Mouse (Mus musculus): Measurements from ENCODE around the gene Gnaz. TPM values are rescaled to one million over a fixed set of nuclear protein-coding genes. Genes with fewer than 3 reads are reported as not detected.
A peak's percentile ranks its signal among the peaks of the same experiment; 100 is the strongest.

Gnaz gene
- 12.2 and 12.7 TPM in 2 replicates for polyA plus RNA-seq (2014; fragmentation: Nextera tagmentation; extraction: Ambion mirVana)

DNA sequence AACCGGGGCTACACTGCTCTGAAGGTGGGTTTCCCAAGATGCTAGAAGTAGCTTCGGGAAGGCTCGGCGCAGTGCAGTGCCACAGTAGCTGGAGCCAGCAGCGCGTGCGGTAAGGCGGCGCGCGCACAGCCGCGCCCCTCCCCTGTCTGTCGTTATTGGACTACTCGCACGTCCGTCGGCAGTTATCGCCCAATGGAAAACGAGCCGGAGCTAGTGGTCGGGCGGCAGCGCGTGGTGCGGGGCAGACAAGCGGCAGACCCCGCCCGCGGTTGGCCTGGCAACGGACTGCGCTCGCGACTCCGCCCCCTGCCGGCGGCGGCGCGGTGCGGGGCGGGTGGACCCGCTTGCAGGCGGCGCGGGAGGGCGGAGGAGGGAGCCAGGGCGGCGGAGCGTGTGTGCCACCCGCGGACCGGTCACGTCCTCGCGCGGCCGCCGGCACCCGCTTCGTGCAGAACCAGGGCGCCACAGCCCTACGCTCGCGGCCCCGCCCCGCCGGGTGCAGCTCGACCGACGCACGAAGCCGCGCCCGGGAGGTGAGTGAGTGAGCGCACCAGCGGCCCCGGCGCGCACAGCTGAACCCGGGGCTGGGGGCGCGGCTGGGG, at the start of gene Gnaz:
TSS of gene Gnaz (plus strand) at position 328 of the 602 bp plus-strand sequence.
- ATAC-seq (ENCODE audit: low FRiP score) (peak; percentile 97), DNase-seq (ENCODE audit: low spot score, missing footprints) (peak; percentile 99)
- Histone ChIP-seq H3K27ac (ENCODE audit: low read depth, low read length) (no peak within 1 kb of the TSS), H3K4me2 (peak within 1 kb of the TSS; percentile 85), H3K36me3 (ENCODE audit: control insufficient read depth, insufficient read depth, low read length) (no peaks in the 10 kb centered on the region), H3K4me1 (ENCODE audit: control insufficient read depth, insufficient read depth, low read length) (peaks cover 11% of the 10 kb centered on the region), H3K27me3 (ENCODE audit: control insufficient read depth, insufficient read depth, low read length) (peaks cover 12% of the 10 kb centered on the region), H3K4me3 (ENCODE audit: low read depth, low read length) (peak within 1 kb of the TSS; percentile 67), H3K9me3 (ENCODE audit: control insufficient read depth, low read length) (no peaks in the 10 kb centered on the region), H3K9ac (ENCODE audit: low read length) (peak within 1 kb of the TSS; percentile 69)
- WGBS: under 1% methylated on average over 70 of the region's 83 CpGs

GRCm38 (mm10) chr10:74919277-74919676, 47.7 kb upstream of the Gnaz start:
- H3K4me1 ChIP-seq (ENCODE audit: control insufficient read depth, insufficient read depth, low read length): no peaks in the 10 kb centered on the region

GRCm38 (mm10) chr10:74920853-74921567, 46.0 kb upstream of the Gnaz start:
- Histone ChIP-seq H3K4me2 (no peak overlapping the region), H3K4me1 (ENCODE audit: control insufficient read depth, insufficient read depth, low read length) (no peaks in the 10 kb centered on the region), H3K9ac (ENCODE audit: low read length) (no peak overlapping the region), H3K27me3 (ENCODE audit: control insufficient read depth, insufficient read depth, low read length) (no peaks in the 10 kb centered on the region), H3K9me3 (ENCODE audit: control insufficient read depth, low read length) (no peaks in the 10 kb centered on the region), H3K27ac (ENCODE audit: low read depth, low read length) (no peak overlapping the region), H3K4me3 (ENCODE audit: low read depth, low read length) (no peak overlapping the region), H3K36me3 (ENCODE audit: control insufficient read depth, insufficient read depth, low read length) (no peaks in the 10 kb centered on the region)
- no peak for DNase-seq (ENCODE audit: low spot score, missing footprints)
- 48% methylated on average over 17 of the region's 17 CpGs for WGBS
- no peak for ATAC-seq (ENCODE audit: low FRiP score)

More at GRCm38 (mm10) chr10:74919277-74919676, 47.7 kb upstream of the Gnaz start:
- no peak for DNase-seq (ENCODE audit: low spot score, missing footprints)
- ATAC-seq (ENCODE audit: low FRiP score): no peak
- no peak overlapping the region for H3K4me2 ChIP-seq
- no peaks in the 10 kb centered on the region for H3K36me3 ChIP-seq (ENCODE audit: control insufficient read depth, insufficient read depth, low read length)
- no peak overlapping the region for H3K27ac ChIP-seq (ENCODE audit: low read depth, low read length)
- WGBS: 44% methylated on average over 5 of the region's 5 CpGs
- H3K9me3 ChIP-seq (ENCODE audit: control insufficient read depth, low read length): no peaks in the 10 kb centered on the region
- H3K9ac ChIP-seq (ENCODE audit: low read length): no peak overlapping the region
- no peaks in the 10 kb centered on the region for H3K27me3 ChIP-seq (ENCODE audit: control insufficient read depth, insufficient read depth, low read length)
- no peak overlapping the region for H3K4me3 ChIP-seq (ENCODE audit: low read depth, low read length)

DNA sequence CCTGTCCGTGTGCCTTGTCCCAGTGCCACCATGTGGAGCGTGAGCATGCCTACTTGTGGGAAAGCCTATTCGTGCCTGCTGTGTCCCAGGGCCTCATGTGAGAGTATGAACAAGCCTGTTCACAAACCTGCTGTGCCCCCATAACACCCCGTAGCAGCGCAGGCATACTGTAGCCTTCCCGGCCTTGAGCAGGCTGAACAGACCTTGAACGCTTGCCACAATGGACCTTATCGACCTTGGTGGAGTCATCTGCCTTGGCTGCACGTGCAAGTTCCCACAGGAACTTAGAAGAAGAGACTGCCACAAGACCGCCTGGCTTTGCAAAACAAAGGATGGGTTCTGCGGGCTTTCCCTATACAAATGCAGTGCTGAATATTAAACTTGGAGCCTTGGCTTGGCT, 45.4 kb upstream of the Gnaz start:
- DNase-seq (ENCODE audit: low spot score, missing footprints) (no peak), ATAC-seq (ENCODE audit: low FRiP score) (no peak)
- Histone ChIP-seq H3K4me2 (no peak overlapping the region), H3K9me3 (ENCODE audit: control insufficient read depth, low read length) (no peaks in the 10 kb centered on the region), H3K27ac (ENCODE audit: low read depth, low read length) (no peak overlapping the region), H3K9ac (ENCODE audit: low read length) (no peak overlapping the region), H3K4me3 (ENCODE audit: low read depth, low read length) (no peak overlapping the region), H3K4me1 (ENCODE audit: control insufficient read depth, insufficient read depth, low read length) (no peaks in the 10 kb centered on the region), H3K27me3 (ENCODE audit: control insufficient read depth, insufficient read depth, low read length) (no peaks in the 10 kb centered on the region), H3K36me3 (ENCODE audit: control insufficient read depth, insufficient read depth, low read length) (no peaks in the 10 kb centered on the region)
- WGBS: 86% methylated on average over 11 of the region's 11 CpGs

DNA sequence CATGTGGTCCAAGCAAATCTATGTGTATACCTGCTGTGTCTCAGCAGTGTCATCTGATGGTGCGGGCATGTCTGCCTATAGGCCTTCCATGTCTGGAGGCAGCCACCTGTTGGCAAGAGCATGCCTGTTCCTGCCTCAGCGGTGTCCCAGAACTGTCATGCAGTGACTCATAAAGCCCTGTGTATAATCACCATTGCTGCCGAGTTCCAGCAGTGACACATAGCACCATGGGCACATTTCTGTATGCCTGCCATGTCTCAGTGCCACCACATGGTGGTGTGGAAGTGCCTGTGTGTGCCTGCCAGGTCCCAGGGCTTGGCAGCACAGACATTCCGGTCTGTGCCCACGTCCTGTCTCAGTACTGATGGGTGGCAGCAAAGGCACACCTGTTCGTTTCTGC, 44.2 kb upstream of the Gnaz start:
- Histone ChIP-seq H3K27me3 (ENCODE audit: control insufficient read depth, insufficient read depth, low read length) (no peaks in the 10 kb centered on the region), H3K27ac (ENCODE audit: low read depth, low read length) (no peak overlapping the region), H3K4me1 (ENCODE audit: control insufficient read depth, insufficient read depth, low read length) (no peaks in the 10 kb centered on the region), H3K4me3 (ENCODE audit: low read depth, low read length) (no peak overlapping the region), H3K4me2 (no peak overlapping the region), H3K36me3 (ENCODE audit: control insufficient read depth, insufficient read depth, low read length) (no peaks in the 10 kb centered on the region), H3K9me3 (ENCODE audit: control insufficient read depth, low read length) (no peaks in the 10 kb centered on the region), H3K9ac (ENCODE audit: low read length) (no peak overlapping the region)
- DNase-seq (ENCODE audit: low spot score, missing footprints) (no peak), ATAC-seq (ENCODE audit: low FRiP score) (no peak)
- 69% methylated on average over 6 of the region's 6 CpGs for WGBS

DNA sequence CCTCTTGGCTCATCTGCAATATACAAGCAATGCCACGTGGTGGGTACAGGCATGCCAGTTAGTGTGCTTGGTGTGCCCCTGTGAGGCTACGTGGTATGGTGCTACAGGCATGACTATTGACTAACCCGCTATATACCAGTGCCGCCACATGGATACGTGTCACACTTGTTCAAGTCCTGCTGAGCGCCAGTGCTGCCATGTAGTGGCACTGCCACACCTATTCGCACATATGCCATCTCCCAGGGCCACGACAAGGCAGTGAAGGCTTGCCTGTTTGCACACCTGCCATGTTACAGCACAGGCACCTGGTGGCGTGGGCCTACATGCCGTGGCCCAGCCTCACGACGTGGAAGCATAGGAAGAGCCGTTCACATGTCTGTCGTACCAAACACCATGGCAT, 42.7 kb upstream of the Gnaz start:
- Histone ChIP-seq H3K4me3 (ENCODE audit: low read depth, low read length) (no peak overlapping the region), H3K27me3 (ENCODE audit: control insufficient read depth, insufficient read depth, low read length) (no peaks in the 10 kb centered on the region), H3K36me3 (ENCODE audit: control insufficient read depth, insufficient read depth, low read length) (no peaks in the 10 kb centered on the region), H3K4me1 (ENCODE audit: control insufficient read depth, insufficient read depth, low read length) (no peaks in the 10 kb centered on the region), H3K9me3 (ENCODE audit: control insufficient read depth, low read length) (no peaks in the 10 kb centered on the region), H3K9ac (ENCODE audit: low read length) (no peak overlapping the region), H3K27ac (ENCODE audit: low read depth, low read length) (no peak overlapping the region), H3K4me2 (no peak overlapping the region)
- WGBS: 87% methylated on average over 14 of the region's 14 CpGs
- ATAC-seq (ENCODE audit: low FRiP score): no peak
- DNase-seq (ENCODE audit: low spot score, missing footprints): no peak

DNA sequence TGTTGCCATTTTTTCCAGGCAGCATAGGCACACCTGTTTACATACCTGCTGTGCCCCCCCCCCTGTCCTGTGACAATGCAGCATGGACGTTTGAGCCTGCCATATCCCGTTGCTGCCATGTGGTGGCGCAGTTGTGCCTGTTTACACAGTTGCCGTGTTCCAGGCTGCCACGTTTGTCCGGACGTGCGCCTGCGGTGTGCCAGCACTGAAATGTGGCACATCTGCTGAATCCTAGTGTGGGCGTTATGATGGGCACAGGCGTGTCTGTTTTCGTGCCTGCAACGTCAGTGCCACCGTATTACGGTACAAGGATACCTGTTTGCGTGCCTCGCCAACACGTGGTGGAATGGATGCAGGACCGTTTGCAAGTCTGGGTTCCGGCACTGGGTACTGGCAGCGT, 41.7 kb upstream of the Gnaz start:
- Histone ChIP-seq H3K4me1 (ENCODE audit: control insufficient read depth, insufficient read depth, low read length) (no peaks in the 10 kb centered on the region), H3K36me3 (ENCODE audit: control insufficient read depth, insufficient read depth, low read length) (no peaks in the 10 kb centered on the region), H3K4me2 (peak overlapping the region; percentile 38), H3K4me3 (ENCODE audit: low read depth, low read length) (no peak overlapping the region), H3K9ac (ENCODE audit: low read length) (0 out of 2 replicates have a peak overlapping the region, but pooled peaks have one; percentile 20), H3K27ac (ENCODE audit: low read depth, low read length) (no peak overlapping the region), H3K9me3 (ENCODE audit: control insufficient read depth, low read length) (no peaks in the 10 kb centered on the region), H3K27me3 (ENCODE audit: control insufficient read depth, insufficient read depth, low read length) (no peaks in the 10 kb centered on the region)
- ATAC-seq (ENCODE audit: low FRiP score) (peak; percentile 12; the same call in 1 of the 2 replicates), DNase-seq (ENCODE audit: low spot score, missing footprints) (peak; percentile 89)
- 18% methylated on average over 21 of the region's 21 CpGs for WGBS

DNA sequence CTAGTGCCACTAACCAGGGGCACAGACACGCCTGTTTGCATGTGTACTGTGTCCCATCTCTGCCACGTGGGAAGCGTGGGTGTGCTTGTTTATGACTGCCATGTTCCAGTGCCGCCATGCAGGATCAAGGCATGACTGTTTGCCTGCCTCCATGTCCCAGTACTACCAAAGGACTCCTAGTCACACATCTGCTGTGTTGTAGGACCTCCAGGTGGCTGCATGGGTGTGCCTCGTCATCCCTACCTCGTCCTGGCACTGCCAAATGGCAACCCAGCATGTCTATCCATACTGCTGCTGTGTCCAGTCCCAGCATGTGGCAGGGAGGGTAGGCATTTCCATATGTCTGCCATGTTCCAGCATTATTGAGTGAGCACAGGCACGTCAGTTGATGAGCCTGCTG, 38.7 kb upstream of the Gnaz start:
- Histone ChIP-seq H3K36me3 (ENCODE audit: control insufficient read depth, insufficient read depth, low read length) (no peaks in the 10 kb centered on the region), H3K9me3 (ENCODE audit: control insufficient read depth, low read length) (no peaks in the 10 kb centered on the region), H3K27me3 (ENCODE audit: control insufficient read depth, insufficient read depth, low read length) (no peaks in the 10 kb centered on the region), H3K4me1 (ENCODE audit: control insufficient read depth, insufficient read depth, low read length) (no peaks in the 10 kb centered on the region), H3K4me3 (ENCODE audit: low read depth, low read length) (no peak overlapping the region), H3K9ac (ENCODE audit: low read length) (no peak overlapping the region), H3K4me2 (no peak overlapping the region), H3K27ac (ENCODE audit: low read depth, low read length) (no peak overlapping the region)
- ATAC-seq (ENCODE audit: low FRiP score) (no peak), DNase-seq (ENCODE audit: low spot score, missing footprints) (no peak)
- 85% methylated on average over 7 of the region's 7 CpGs for WGBS

GRCm38 (mm10) chr10:74929578-74929977, 37.4 kb upstream of the Gnaz start:
- WGBS: 76% methylated on average over 6 of the region's 6 CpGs
- Histone ChIP-seq H3K9me3 (ENCODE audit: control insufficient read depth, low read length) (no peaks in the 10 kb centered on the region), H3K27ac (ENCODE audit: low read depth, low read length) (no peak overlapping the region), H3K9ac (ENCODE audit: low read length) (no peak overlapping the region), H3K4me3 (ENCODE audit: low read depth, low read length) (no peak overlapping the region), H3K27me3 (ENCODE audit: control insufficient read depth, insufficient read depth, low read length) (no peaks in the 10 kb centered on the region), H3K4me2 (no peak overlapping the region), H3K36me3 (ENCODE audit: control insufficient read depth, insufficient read depth, low read length) (no peaks in the 10 kb centered on the region), H3K4me1 (ENCODE audit: control insufficient read depth, insufficient read depth, low read length) (no peaks in the 10 kb centered on the region)
- no peak for DNase-seq (ENCODE audit: low spot score, missing footprints)
- ATAC-seq (ENCODE audit: low FRiP score): no peak
